Mouse (Mus musculus): Measurements from ENCODE around the gene Gpr31b.
"Not testable (repeated sequence)": the region's sequence is repeated elsewhere in the genome, so short reads cannot be mapped to it uniquely, and the experiment has no call there.

The Gpr31b gene

GRCm38 (mm10) chr17:13052124-13052813, at the start of gene Gpr31b:
Gpr31b (minus strand) TSS chr17:13052296.
- DNase-seq (ENCODE audit: low spot score in 2 of 2) = not testable (repeated sequence)

DNA sequence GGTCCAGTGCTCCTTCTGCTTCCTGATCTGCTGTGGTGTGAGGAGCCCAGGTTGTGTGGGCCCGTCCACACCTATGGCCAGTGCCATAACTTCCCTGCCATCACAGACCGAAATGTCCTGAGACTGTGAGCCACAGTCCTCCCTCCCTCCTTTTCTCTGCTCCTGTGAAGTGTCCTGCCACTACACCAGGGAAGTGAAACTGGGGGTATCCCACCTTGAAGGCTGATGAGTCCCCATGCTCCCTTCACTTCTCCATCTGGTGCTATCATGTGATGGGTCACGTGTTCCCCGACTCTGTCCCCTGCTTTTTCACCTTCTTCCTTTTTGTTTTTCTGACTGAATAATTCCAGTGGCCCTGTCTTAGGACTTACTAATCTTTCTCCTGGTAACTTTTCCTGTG, 40.9 kb upstream of the Gpr31b start:
- not testable (repeated sequence) for DNase-seq (ENCODE audit: low spot score in 2 of 2)

DNA sequence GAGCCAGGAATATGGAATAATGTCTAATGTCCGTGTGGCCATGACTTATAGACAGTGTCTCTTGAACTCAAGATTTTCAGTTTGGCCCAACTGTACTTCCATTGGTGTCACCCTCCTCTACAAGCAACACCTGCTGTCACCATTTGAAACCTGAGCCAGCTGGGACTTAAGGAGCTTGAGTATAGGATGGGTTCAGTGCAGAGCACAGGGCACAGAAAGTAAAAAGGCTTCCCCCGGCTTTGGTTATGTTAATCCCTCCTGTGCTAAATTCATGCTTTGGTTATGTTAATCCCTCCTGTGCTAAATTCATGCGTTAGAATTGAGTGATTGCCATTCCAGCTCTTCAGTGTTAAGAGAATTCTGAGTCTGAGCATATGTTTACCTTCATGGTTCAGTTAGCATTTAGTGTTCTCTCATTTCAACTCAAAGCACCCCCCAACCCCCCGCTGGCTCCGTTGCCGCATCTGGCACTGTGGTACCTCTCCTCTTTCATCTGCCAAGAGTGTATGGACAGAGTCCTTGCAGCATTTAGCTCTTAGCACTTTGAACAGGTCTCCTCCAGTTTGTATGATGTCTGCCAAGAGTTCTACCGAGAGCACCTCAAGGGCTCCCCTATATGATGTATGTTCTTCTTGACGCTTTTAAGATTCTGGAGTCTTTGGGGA, 40.1 kb upstream of the Gpr31b start:
- DNase-seq (ENCODE audit: low spot score in 2 of 2) = not testable (repeated sequence)

DNA sequence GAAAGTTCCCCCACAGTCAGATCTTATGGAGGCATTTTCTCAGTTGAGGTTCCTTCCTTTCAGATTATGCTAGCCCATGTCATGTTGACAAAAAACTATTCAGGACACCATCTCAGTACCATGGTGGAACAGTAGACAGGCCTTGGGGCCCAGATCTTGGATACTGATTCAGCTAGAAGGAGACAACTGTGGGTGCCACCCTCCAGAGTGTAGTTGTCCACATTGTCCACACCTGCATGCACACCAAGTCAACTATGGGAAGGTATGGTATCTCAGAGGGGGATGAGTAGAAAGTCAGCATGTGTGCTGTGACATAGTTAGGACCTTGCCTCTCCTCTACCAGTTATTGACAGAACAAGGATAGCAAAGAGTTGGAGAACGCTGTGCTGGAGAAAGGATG, 39.4 kb upstream of the Gpr31b start:
- DNase-seq (ENCODE audit: low spot score in 2 of 2) = not testable (repeated sequence)

DNA sequence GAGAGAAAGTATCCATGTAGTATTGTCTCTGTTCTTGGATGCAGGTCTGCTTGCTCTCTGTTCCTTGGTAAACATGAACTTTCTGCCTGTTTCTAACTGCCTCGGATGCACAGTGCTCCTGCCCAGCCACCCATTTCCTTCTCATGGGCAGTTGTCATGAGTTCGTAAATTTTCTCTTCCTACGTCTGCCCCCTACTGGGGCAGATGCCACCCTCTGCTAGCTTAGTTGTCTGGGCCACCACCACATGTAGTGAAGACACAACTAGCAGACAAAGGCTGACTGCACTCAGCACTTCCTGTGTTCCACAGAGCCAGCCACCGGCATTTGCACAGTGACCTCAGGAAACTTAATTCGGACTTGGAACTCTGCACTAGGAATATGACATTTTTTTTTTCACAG, 17.1 kb upstream of the Gpr31b start:
- DNase-seq (ENCODE audit: low spot score in 2 of 2) = not testable (repeated sequence)

DNA sequence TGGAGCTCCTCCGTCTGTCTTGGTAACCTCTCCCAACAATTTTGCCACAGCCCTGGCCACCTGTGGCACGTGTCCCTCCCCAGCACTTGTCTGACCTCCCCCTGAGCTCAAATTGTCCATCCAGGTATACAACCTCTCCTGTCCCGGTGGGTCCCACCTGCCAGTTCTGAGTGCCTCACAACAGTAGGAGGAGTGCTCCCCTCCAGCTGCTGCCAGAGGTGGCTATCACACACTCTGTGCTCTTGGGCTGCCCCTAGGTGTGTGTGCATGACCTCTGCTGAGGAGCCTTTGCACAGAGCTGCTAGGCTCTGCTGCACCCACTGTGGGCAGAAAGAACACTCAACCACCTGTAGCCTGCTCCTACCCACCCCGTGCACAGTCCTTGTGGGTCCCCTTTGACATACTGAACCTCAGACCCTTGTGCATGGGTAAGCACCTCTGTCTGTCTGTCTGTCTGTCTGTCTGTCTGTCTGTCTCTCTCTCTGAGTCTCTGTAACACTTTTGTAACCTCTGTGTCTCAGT, 15.8 kb upstream of the Gpr31b start:
- DNase-seq (ENCODE audit: low spot score in 2 of 2) = not testable (repeated sequence)

DNA sequence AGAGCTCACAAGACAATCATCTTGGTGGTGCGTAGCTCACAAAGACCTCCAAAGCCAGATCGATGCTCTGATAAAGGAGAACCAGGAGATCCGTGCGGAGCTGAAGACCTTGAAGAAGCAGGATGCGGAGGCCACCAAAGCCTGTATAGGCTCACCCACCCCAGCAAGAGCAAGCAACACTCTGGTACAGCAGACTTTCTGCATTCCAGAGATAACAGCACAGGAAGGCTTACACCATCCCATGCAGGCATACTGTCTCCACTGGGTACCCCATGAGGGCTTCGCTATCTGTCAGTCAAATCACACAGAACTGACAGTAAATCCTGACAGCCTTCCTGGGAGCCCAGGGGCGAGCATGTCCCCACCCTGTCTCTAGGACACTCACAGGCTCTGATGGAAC, 10.8 kb upstream of the Gpr31b start:
- DNase-seq (ENCODE audit: low spot score in 2 of 2) = not testable (repeated sequence)

GRCm38 (mm10) chr17:13060804-13061203, 8.7 kb upstream of the Gpr31b start, which contains the start of gene Tcp10b:
Tcp10b (plus strand) TSS chr17:13061104.
- DNase-seq (ENCODE audit: low spot score in 2 of 2) = not testable (repeated sequence)

DNA sequence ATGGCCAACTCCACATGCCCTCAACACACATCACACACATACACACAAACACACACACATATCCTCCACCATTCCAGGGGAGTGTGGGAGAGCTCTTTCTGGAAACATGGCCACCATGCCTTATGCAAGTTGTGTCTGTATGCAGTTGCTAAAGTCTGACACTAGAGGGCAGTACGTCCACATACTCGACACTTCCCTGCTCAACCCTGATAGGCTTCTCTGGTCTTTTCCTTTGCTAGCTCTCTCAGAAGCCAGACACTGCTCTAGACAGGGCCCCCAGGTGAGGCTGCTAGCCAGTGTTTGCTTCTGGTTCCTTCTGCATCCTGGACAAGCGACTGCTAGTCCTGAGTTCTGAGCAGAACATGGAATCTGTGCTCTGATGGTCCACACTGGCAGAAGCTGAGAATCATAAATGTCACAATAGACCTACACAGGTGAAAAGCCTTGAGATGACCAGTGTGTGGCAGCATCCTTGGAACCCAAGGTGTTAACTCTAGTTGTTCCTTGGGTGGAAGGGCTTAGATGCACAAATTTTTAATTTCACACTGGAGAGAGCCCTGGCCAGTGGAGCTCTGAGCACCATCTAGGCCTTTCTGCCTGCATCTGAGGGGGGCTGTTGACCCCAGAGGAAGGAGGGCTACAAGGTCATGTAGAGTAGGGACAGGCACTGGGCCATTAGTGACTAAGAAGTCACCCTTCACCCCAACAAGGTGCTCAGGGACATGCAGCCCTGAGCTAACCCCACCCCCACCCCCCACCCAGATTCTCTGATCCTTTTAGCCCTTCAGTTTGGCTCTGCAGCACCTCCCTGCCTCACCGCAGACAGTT, 8.0 kb downstream of the Gpr31b start:
- peak; percentile 36 to 41 for DNase-seq (ENCODE audit: low spot score in 2 of 2)

DNA sequence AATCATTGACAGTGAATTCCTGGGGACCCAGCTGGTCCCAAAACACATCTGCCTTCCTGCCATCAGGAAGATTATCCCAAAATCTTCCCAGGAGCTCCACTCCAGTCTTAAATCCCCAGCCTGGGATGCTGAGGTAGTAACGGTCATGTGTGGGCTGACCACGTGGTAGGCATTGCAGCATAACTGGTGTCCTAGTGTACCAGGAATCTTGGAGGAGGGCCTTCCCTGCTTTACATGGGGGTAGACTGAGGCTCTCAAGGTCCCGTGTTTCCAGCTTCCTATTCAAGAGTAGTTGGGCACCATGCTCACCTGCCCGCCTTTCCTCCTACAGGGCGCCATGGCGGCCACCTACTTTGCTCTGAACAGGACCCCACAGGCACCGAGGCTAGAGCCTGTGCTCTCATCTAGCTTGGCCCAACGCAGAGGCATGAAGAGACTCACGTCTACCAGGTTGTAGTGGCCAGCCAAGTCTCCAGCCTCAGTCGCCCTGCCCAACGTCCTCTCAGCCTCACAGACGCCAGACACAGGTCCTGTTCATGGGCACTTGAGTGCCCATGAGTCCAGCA, 15.4 kb downstream of the Gpr31b start:
- DNase-seq (ENCODE audit: low spot score in 2 of 2) = not testable (repeated sequence)

GRCm38 (mm10) chr17:13013316-13013715, 38.8 kb downstream of the Gpr31b start:
- no peak for DNase-seq (ENCODE audit: low spot score in 2 of 2)

- DNase-seq (ENCODE audit: low spot score in 2 of 2) = no peak
Observed at GRCm38 (mm10) chr17:13009887-13010286, 42.2 kb downstream of the Gpr31b start.

DNA sequence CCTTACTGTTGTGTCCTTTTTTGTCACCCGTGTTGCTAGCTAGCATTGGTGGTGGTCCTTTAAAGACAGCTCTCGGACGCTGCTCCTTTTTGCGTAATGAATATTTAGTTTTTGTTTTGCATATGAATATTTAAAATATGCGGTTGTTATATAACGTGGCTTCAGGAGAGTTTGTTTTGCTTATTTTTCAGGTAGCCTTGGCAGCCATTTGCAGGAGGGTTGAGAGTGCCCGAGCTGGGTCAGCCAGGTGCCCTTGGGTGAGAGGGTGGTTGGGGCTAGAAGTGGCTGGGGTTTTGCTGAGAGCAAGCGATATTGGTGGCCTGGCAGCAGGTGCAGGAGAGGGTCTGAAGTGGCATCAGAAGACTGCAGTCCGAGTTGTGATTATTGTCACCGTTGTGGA, 43.6 kb downstream of the Gpr31b start:
- DNase-seq (ENCODE audit: low spot score in 2 of 2) = no peak

- peak; percentile 96 to 98 for DNase-seq (ENCODE audit: low spot score in 2 of 2)
Observed at GRCm38 (mm10) chr17:13007730-13008425, 44.2 kb downstream of the Gpr31b start.

- no peak for DNase-seq (ENCODE audit: low spot score in 2 of 2)
Observed at GRCm38 (mm10) chr17:13006984-13007383, 45.1 kb downstream of the Gpr31b start.

GRCm38 (mm10) chr17:13006546-13006945, 45.5 kb downstream of the Gpr31b start, which contains the start of gene Sod2:
Sod2 (plus strand) TSS chr17:13006846.
- not testable (repeated sequence) for DNase-seq (ENCODE audit: low spot score in 2 of 2)

- not testable (repeated sequence) for DNase-seq (ENCODE audit: low spot score in 2 of 2)
Observed at GRCm38 (mm10) chr17:13004436-13004835, 47.7 kb downstream of the Gpr31b start.

- DNase-seq (ENCODE audit: low spot score in 2 of 2) = not testable (repeated sequence)
Observed at GRCm38 (mm10) chr17:13002243-13002642, 49.9 kb downstream of the Gpr31b start.
